Mouse (Mus musculus) limb, embryonic 11.5 days (tissue): ENCODE data around the gene Mapkapk2. TPM values are rescaled to one million over a fixed set of nuclear protein-coding genes. Genes with fewer than 3 reads are reported as not detected.
A peak's percentile ranks its signal among the peaks of the same experiment; 100 is the strongest.

Source experiments
- ATAC-seq: fragments of 200-750 bp; cut with Nextera tagmentation; 2 replicates; pipeline ENCODE4 v1.8.0; 2017; ENCODE audit warnings: low read depth; ENCODE audit not compliant: insufficient number of reproducible peaks, low FRiP score, low TSS enrichment
- DNase-seq: peaks from one replicate; pipeline ENCODE4 v3.0.0-alpha.2; 2015; ENCODE audit warnings: low spot score
- H3K27ac ChIP-seq: fragments of 300-500 bp; sonication (generic); replicated peaks from 2 replicates; pipeline ENCODE4 v1.5.1; 2014; ENCODE audit warnings: low read depth, mild to moderate bottlenecking, low read length
- H3K27me3 ChIP-seq: fragments of 300-500 bp; sonication (generic); 2 replicates; pipeline ENCODE4 v1.6.1; 2014; ENCODE audit warnings: mild to moderate bottlenecking, low read length, mixed read lengths; ENCODE audit not compliant: control insufficient read depth, insufficient read depth
- H3K36me3 ChIP-seq: fragments of 300-500 bp; sonication (generic); 2 replicates; pipeline ENCODE4 v1.6.1; 2014; ENCODE audit warnings: mild to moderate bottlenecking, low read length, moderate library complexity, mixed read lengths; ENCODE audit not compliant: control insufficient read depth, insufficient read depth
- H3K4me1 ChIP-seq: fragments of 300-500 bp; sonication (generic); 2 replicates; pipeline ENCODE4 v1.6.1; 2014; ENCODE audit warnings: low read length, mixed read lengths; ENCODE audit not compliant: control insufficient read depth, insufficient read depth
- H3K4me2 ChIP-seq: fragments of 300-500 bp; sonication (generic); 2 replicates; pipeline ENCODE4 v1.6.1; 2014; ENCODE audit warnings: low read depth, mild to moderate bottlenecking, moderate library complexity; ENCODE audit not compliant: severe bottlenecking
- H3K4me3 ChIP-seq: fragments of 300-500 bp; sonication (generic); 2 replicates; pipeline ENCODE4 v1.5.1; 2014; ENCODE audit warnings: low read depth, low read length
- H3K9ac ChIP-seq: fragments of 300-500 bp; sonication (generic); 2 replicates; pipeline ENCODE4 v1.6.1; 2014; ENCODE audit warnings: mild to moderate bottlenecking, low read length
- H3K9me3 ChIP-seq: fragments of 300-500 bp; sonication (generic); 2 replicates; pipeline ENCODE4 v1.6.1; 2016; ENCODE audit warnings: low read length; ENCODE audit not compliant: control insufficient read depth
- WGBS: fragments of 180-500 bp; shearing (Covaris S2); extraction: QIAGEN DNeasy Blood & Tissue Kit; methylation state at CpG from one replicate; pipeline ENCODE4 v1.1.7; 2014; 5-methylcytosine and 5-hydroxymethylcytosine counted together
- polyA plus RNA-seq: library from polyadenylated mRNA; unstranded; fragments of >200 nt; fragmentation: Nextera tagmentation; extraction: Ambion mirVana; gene quantifications from 2 replicates; pipeline ENCODE4 v1.2.1, GENCODE M21; 2014

Gene Mapkapk2
- polyA plus RNA-seq, 1 experiment from 2014 or later: 47.6 TPM

DNA sequence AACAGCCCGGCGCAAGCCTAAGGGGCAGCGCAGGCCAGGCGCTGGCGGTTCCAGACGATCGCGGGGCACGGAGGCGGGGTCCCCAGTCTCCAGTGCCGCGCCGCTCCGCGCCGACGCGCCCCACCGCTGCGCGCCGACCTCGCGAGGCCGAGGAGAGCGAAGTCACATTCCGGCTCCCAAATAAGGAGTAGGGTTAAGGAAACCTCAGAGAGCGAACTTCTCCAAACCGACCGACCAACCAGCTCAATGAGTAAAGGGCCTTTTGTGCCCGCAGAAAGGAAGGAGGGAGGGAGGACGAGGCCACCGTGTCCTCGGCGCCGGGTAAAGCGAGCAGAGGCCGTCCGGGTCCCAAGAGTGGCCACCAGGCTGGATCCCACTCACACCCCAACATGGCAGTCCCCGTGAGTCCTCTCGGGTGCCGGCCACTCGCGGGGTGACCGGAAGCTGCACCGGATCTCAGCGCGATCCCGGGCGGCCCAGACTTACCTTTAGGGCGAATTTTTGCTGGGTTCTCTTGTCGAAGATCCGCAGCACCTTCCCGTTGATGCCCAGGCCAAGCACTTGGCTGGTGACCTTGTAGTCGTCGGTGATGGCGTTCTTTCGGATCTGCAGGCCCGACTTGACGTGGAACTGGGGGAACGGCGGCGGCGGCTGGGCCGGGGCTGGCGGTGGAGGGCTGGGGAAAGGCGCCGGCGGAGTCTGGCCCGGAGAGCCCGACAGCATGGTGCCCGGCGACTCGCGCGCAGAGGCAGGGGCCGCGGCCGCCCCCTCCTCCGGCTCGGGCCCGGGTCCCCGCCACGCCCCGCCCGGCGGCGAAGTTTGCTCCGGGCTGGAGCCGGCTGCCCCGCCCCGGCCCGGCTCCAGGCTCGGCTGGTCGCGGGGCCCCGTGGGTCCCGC lies 575 bp downstream of the Mapkapk2 start:
- H3K4me3 ChIP-seq: peak overlapping the region; percentile 86

GRCm38 (mm10) chr1:131096132-131096695 lies 1.4 kb downstream of the Mapkapk2 start:
- ATAC-seq (no peak), DNase-seq (no peak)
- peak overlapping the region; percentile 82 for H3K4me2 ChIP-seq
- peaks cover 3% of the 10 kb centered on the region; the same call in 1 of the 2 replicates for H3K4me1 ChIP-seq
- WGBS: 39% methylated on average over 9 of the region's 9 CpGs
- H3K36me3 ChIP-seq: no peaks in the 10 kb centered on the region
- H3K4me3 ChIP-seq: peak overlapping the region; percentile 86
- H3K27me3 ChIP-seq: no peaks in the 10 kb centered on the region
- H3K27ac ChIP-seq: peak overlapping the region; percentile 68
- H3K9ac ChIP-seq: peak overlapping the region; percentile 89
- H3K9me3 ChIP-seq: no peaks in the 10 kb centered on the region

More for the DNA sequence above, 575 bp downstream of the Mapkapk2 start:
- Histone ChIP-seq H3K4me2 (peak overlapping the region; percentile 82), H3K27me3 (no peaks in the 10 kb centered on the region), H3K9me3 (no peaks in the 10 kb centered on the region), H3K9ac (peak overlapping the region; percentile 89), H3K4me1 (peaks cover 3% of the 10 kb centered on the region; the same call in 1 of the 2 replicates), H3K36me3 (no peaks in the 10 kb centered on the region), H3K27ac (peak overlapping the region; percentile 68)
- peak; percentile 77 for DNase-seq
- peak; percentile 71 for ATAC-seq
- 0% methylated on average over 78 of the region's 98 CpGs for WGBS

- Histone ChIP-seq H3K9ac (no peak overlapping the region), H3K27ac (no peak overlapping the region), H3K4me3 (peak overlapping the region; percentile 86; the same call in 1 of the 2 replicates), H3K9me3 (no peaks in the 10 kb centered on the region), H3K27me3 (no peaks in the 10 kb centered on the region), H3K4me1 (peaks cover 3% of the 10 kb centered on the region; the same call in 1 of the 2 replicates), H3K4me2 (peak overlapping the region; percentile 82; the same call in 1 of the 2 replicates), H3K36me3 (no peaks in the 10 kb centered on the region)
- ATAC-seq: no peak
- DNase-seq: no peak
- WGBS: 58% methylated on average over 8 of the region's 8 CpGs
These were observed 2.1 kb downstream of the Mapkapk2 start for GRCm38 (mm10) chr1:131095574-131095973.

- Histone ChIP-seq H3K4me2 (no peak overlapping the region), H3K9me3 (no peaks in the 10 kb centered on the region), H3K9ac (no peak overlapping the region), H3K27me3 (no peaks in the 10 kb centered on the region), H3K4me3 (no peak overlapping the region), H3K4me1 (peaks cover 14% of the 10 kb centered on the region), H3K27ac (no peak overlapping the region), H3K36me3 (no peaks in the 10 kb centered on the region)
- DNase-seq: no peak
- ATAC-seq: no peak
- WGBS: 84% methylated on average over 8 of the region's 8 CpGs
These were observed 3.7 kb downstream of the Mapkapk2 start for GRCm38 (mm10) chr1:131093889-131094288.

GRCm38 (mm10) chr1:131092846-131093245 lies 4.8 kb downstream of the Mapkapk2 start:
- Histone ChIP-seq H3K27ac (no peak overlapping the region), H3K9ac (no peak overlapping the region), H3K27me3 (no peaks in the 10 kb centered on the region), H3K36me3 (no peaks in the 10 kb centered on the region), H3K4me3 (no peak overlapping the region), H3K9me3 (no peaks in the 10 kb centered on the region), H3K4me2 (no peak overlapping the region), H3K4me1 (peaks cover 12% of the 10 kb centered on the region)
- DNase-seq (no peak), ATAC-seq (no peak)
- WGBS: 92% methylated on average over 3 of the region's 3 CpGs

DNA sequence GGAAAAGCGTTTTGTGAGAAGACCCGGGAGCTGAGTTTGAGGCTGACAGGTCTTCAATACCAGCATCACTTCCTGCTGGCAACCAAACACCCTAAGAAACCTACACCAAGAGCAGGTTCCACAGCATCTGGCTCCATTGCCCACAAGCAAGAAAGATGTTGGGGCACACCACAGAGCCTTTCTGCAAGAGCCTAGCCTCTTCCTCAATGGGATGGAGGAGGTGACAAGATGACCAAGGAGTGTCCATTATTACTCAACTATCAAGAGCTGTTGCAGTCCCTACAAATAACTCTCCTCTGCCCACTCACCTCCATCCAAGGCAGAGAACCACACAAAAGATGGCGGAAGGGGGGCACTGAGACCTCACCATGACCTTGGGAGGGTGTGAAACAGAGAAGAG lies 5.5 kb downstream of the Mapkapk2 start:
- H3K9me3 ChIP-seq: no peaks in the 10 kb centered on the region
- no peak overlapping the region for H3K4me3 ChIP-seq
- DNase-seq: no peak
- no peak overlapping the region for H3K9ac ChIP-seq
- ATAC-seq: no peak
- H3K27ac ChIP-seq: no peak overlapping the region
- peaks cover 12% of the 10 kb centered on the region for H3K4me1 ChIP-seq
- H3K27me3 ChIP-seq: no peaks in the 10 kb centered on the region
- WGBS: 86% methylated on average over 3 of the region's 3 CpGs
- no peaks in the 10 kb centered on the region for H3K36me3 ChIP-seq
- no peak overlapping the region for H3K4me2 ChIP-seq

GRCm38 (mm10) chr1:131091481-131091880 lies 6.1 kb downstream of the Mapkapk2 start:
- Histone ChIP-seq H3K27me3 (no peaks in the 10 kb centered on the region), H3K36me3 (no peaks in the 10 kb centered on the region), H3K4me2 (no peak overlapping the region), H3K27ac (no peak overlapping the region), H3K9me3 (no peaks in the 10 kb centered on the region), H3K4me3 (no peak overlapping the region), H3K4me1 (peaks cover 18% of the 10 kb centered on the region), H3K9ac (no peak overlapping the region)
- 87% methylated on average over 3 of the region's 3 CpGs for WGBS
- ATAC-seq (no peak), DNase-seq (no peak)

- no peak for DNase-seq
- H3K9me3 ChIP-seq: no peaks in the 10 kb centered on the region
- no peak for ATAC-seq
- no peak overlapping the region for H3K4me2 ChIP-seq
- H3K4me3 ChIP-seq: no peak overlapping the region
- H3K9ac ChIP-seq: no peak overlapping the region
- no peak overlapping the region for H3K27ac ChIP-seq
- peaks cover 18% of the 10 kb centered on the region for H3K4me1 ChIP-seq
- WGBS: 80% methylated on average over 4 of the region's 4 CpGs
- H3K27me3 ChIP-seq: no peaks in the 10 kb centered on the region
- no peaks in the 10 kb centered on the region for H3K36me3 ChIP-seq
These were observed 6.7 kb downstream of the Mapkapk2 start for GRCm38 (mm10) chr1:131090877-131091276.
